In genomic region chr10:86328143-86328542, GRCm38 (mm10) we compare ENCODE assay signal across 30 mouse cellular contexts. TPM values are rescaled to one million over a fixed set of nuclear protein-coding genes. Genes with fewer than 3 reads are reported as not detected.
DNase-seq lines count a peak whose midpoint lies in the region; ATAC-seq and TF ChIP-seq lines count a peak whose summit lies in the region.
"Had no signal": no experiment of that assay in that cellular context is flagged by ENCODE, and none has a peak within 500 bp of the region (broad histone marks: within the 10 kb centered on the region; RNA-seq: fewer than 3 reads in every experiment).

No protein-coding gene starts in this region.

- TF ChIP-seq CTCF in lung, postnatal 0 days (IDR thresholded peaks at IDR 0.05): no peak
- no peak for TF ChIP-seq CTCF in embryonic fibroblast, embryonic 13.5 days (IDR thresholded peaks at IDR 0.05; ENCODE audit: borderline replicate concordance, insufficient read depth, low read length)

- no peak overlapping the region for H3K4me3 ChIP-seq in lung, postnatal 0 days (ENCODE audit: low read depth, low read length)
- no peak overlapping the region for H3K4me3 ChIP-seq in embryonic fibroblast, embryonic 13.5 days (ENCODE audit: insufficient read depth, low read length)
- H3K4me3 ChIP-seq: embryonic facial prominence, embryonic 10.5 days; embryonic facial prominence, embryonic 15.5 days; heart, adult 2 months; heart, embryonic 13.5 days; layer of hippocampus, adult 2 months; left cerebral cortex, adult 2 months; limb, embryonic 13.5 days; lung, embryonic 15.5 days; megakaryocyte, embryonic 14.5 days; midbrain, embryonic 12.5 days; neural tube, embryonic 13.5 days; stomach, embryonic 15.5 days had no signal

- 70% methylated on average over 4 of the region's 4 CpGs for WGBS in lung, postnatal 0 days

- no peak for TF ChIP-seq POLR2A in embryonic fibroblast, embryonic 13.5 days (IDR thresholded peaks at IDR 0.05; ENCODE audit: low read depth, low read length)

- H3K9ac ChIP-seq in lung, postnatal 0 days (replicated peaks; ENCODE audit: low read depth): no peak overlapping the region
- H3K9ac ChIP-seq: embryonic facial prominence, embryonic 15.5 days; heart, embryonic 13.5 days; hindbrain, embryonic 14.5 days; limb, embryonic 13.5 days; lung, embryonic 15.5 days; midbrain, embryonic 12.5 days; neural tube, embryonic 13.5 days; stomach, embryonic 15.5 days had no signal

- no peaks in the 10 kb centered on the region for H3K27me3 ChIP-seq in lung, postnatal 0 days (replicated peaks; ENCODE audit: insufficient read depth, low read length)
- H3K27me3 ChIP-seq: embryonic facial prominence, embryonic 15.5 days; heart, embryonic 13.5 days; limb, embryonic 13.5 days; lung, embryonic 15.5 days; megakaryocyte, embryonic 14.5 days; midbrain, embryonic 12.5 days; neural tube, embryonic 13.5 days; stomach, embryonic 15.5 days had no signal

- no peaks in the 10 kb centered on the region for H3K9me3 ChIP-seq in lung, postnatal 0 days (ENCODE audit: low read length)
- H3K9me3 ChIP-seq: embryonic facial prominence, embryonic 10.5 days; embryonic facial prominence, embryonic 15.5 days; heart, embryonic 13.5 days; limb, embryonic 13.5 days; lung, embryonic 15.5 days; megakaryocyte, embryonic 14.5 days; midbrain, embryonic 12.5 days; neural tube, embryonic 13.5 days; stomach, embryonic 15.5 days had no signal

- no peak overlapping the region for H3K4me2 ChIP-seq in lung, postnatal 0 days (replicated peaks; ENCODE audit: low read depth, low read length)
- H3K4me2 ChIP-seq: embryonic facial prominence, embryonic 15.5 days; heart, embryonic 13.5 days; hindbrain, embryonic 14.5 days; limb, embryonic 13.5 days; liver, embryonic 11.5 days; lung, embryonic 15.5 days; midbrain, embryonic 12.5 days; neural tube, embryonic 13.5 days; stomach, embryonic 15.5 days had no signal

- H3K36me3 ChIP-seq in lung, postnatal 0 days (ENCODE audit: insufficient read depth, low read length): peaks cover 5% of the 10 kb centered on the region; the same call in 1 of the 2 replicates
- H3K36me3 ChIP-seq: embryonic facial prominence, embryonic 10.5 days; embryonic facial prominence, embryonic 15.5 days; lung, embryonic 15.5 days; midbrain, embryonic 12.5 days; neural tube, embryonic 13.5 days; stomach, embryonic 15.5 days had no signal

- TF ChIP-seq EP300 in lung, postnatal 0 days (IDR thresholded peaks at IDR 0.05): no peak

- peak; percentile 78 for DNase-seq in adrenal gland, adult 2 months
- no peak for DNase-seq in adrenal gland, adult 18-20 months (ENCODE audit: low spot score in 2 of 2)
- peak; percentile 52 for DNase-seq in lung, postnatal 0 days (ENCODE audit: low spot score)
- no peak for DNase-seq in lung, postnatal 4 days
- no peak for DNase-seq in embryo, embryonic 11 days
- no peak for DNase-seq in right cerebral cortex, postnatal 14 days
- DNase-seq: cerebellum, adult 2 months; cerebellum, postnatal 14 days; gastrocnemius, postnatal 36 days; heart, adult 2 months; heart, postnatal 10 days; kidney, adult 11 months; kidney, postnatal 36 days had no signal

- H3K27ac ChIP-seq in lung, postnatal 0 days (ENCODE audit: low read length): peak overlapping the region; percentile 43; the same call in 1 of the 2 replicates
- H3K27ac ChIP-seq in embryonic fibroblast, embryonic 13.5 days (ENCODE audit: insufficient read depth, low read length): peak overlapping the region; percentile 81
- H3K27ac ChIP-seq: embryonic facial prominence, embryonic 10.5 days; heart, embryonic 13.5 days; hindbrain, embryonic 14.5 days; layer of hippocampus, adult 2 months; left cerebral cortex, adult 2 months; limb, embryonic 13.5 days; midbrain, embryonic 12.5 days; neural tube, embryonic 13.5 days; stomach, embryonic 15.5 days had no signal

- H3K4me1 ChIP-seq in lung, postnatal 0 days (ENCODE audit: insufficient read depth, low read depth, low read length): peaks cover 34% of the 10 kb centered on the region
- H3K4me1 ChIP-seq in embryonic fibroblast, embryonic 13.5 days (ENCODE audit: control insufficient read depth, insufficient read depth, low read length): peaks cover 28% of the 10 kb centered on the region

- ATAC-seq in lung, postnatal 0 days: peak; percentile 20
- ATAC-seq: activated CD4-positive, CD25-positive, alpha-beta regulatory T cell, adult 4 months; CD4-positive, CD25-positive, alpha-beta regulatory T cell, adult 4 months; forebrain, embryonic 14.5 days had no signal

RNA-seq across cellular contexts. Expression of gene Timp3, which starts 28.0 kb away (rescaled TPM):
- total RNA-seq in adrenal gland, adult 2 months (2021): 100 to 1,000 TPM; 424 to 599 TPM
- polyA plus RNA-seq in adrenal gland, adult 2 months (2012; rRNA removed): 590 and 604 TPM in 2 replicates
- total RNA-seq in adrenal gland, adult 18-20 months (2021): 100 to 1,000 TPM; 511 to 546 TPM
- polyA plus RNA-seq in lung, postnatal 0 days (2015; fragmentation: Nextera tagmentation; extraction: Ambion mirVana): 207 and 208 TPM in 2 replicates
- 657 and 704 TPM in 2 replicates for polyA plus RNA-seq in embryonic fibroblast, embryonic 13.5 days (2011; ENCODE audit: insufficient read length, low read depth, missing spikeins)
- polyA plus RNA-seq: activated CD4-positive, CD25-positive, alpha-beta regulatory T cell, adult 4 months; CD4-positive, CD25-positive, alpha-beta regulatory T cell, adult 4 months had no signal

Comparison
In these comparisons a context has a peak if more than half of its experiments do, and no peak if none do; other contexts are left out.
1. DNase-seq: peak in adrenal gland, adult 2 months (single experiment) and lung, postnatal 0 days (single experiment); none in adrenal gland, adult 18-20 months (0 of 2), lung, postnatal 4 days (0 of 2), embryo, embryonic 11 days (single experiment) and right cerebral cortex, postnatal 14 days (single experiment).